ENCODE assay signal across 8 mouse cellular contexts in genomic region chr12:69985546-69985945, GRCm38 (mm10). TPM values are rescaled to one million over a fixed set of nuclear protein-coding genes. Genes with fewer than 3 reads are reported as not detected.
DNase-seq lines count a peak whose midpoint lies in the region; ATAC-seq lines count a peak whose summit lies in the region.

No protein-coding gene starts in this region.

- H3K9me3 ChIP-seq in forebrain, embryonic 11.5 days (ENCODE audit: control insufficient read depth, low read length) = no peaks in the 10 kb centered on the region
- no peaks in the 10 kb centered on the region for H3K9me3 ChIP-seq in liver, embryonic 12.5 days (replicated peaks)
- H3K9me3 ChIP-seq in neural tube, embryonic 15.5 days (replicated peaks) = no peaks in the 10 kb centered on the region

- no peaks in the 10 kb centered on the region for H3K27me3 ChIP-seq in forebrain, embryonic 11.5 days (ENCODE audit: control insufficient read depth, insufficient read depth, low read length)
- no peaks in the 10 kb centered on the region for H3K27me3 ChIP-seq in liver, embryonic 12.5 days (replicated peaks)
- H3K27me3 ChIP-seq in neural tube, embryonic 15.5 days (replicated peaks) = no peaks in the 10 kb centered on the region

- H3K4me1 ChIP-seq in forebrain, embryonic 11.5 days (replicated peaks; ENCODE audit: control insufficient read depth, insufficient read depth, low read length) = no peaks in the 10 kb centered on the region
- H3K4me1 ChIP-seq in liver, embryonic 12.5 days = peaks cover 43% of the 10 kb centered on the region
- H3K4me1 ChIP-seq in neural tube, embryonic 15.5 days = peaks cover 11% of the 10 kb centered on the region

- no peak for ATAC-seq in forebrain, embryonic 11.5 days (replicated peaks; ENCODE audit: low FRiP score)
- no peak for ATAC-seq in liver, embryonic 12.5 days
- no peak for ATAC-seq in neural tube, embryonic 15.5 days (ENCODE audit: low FRiP score)

- H3K27ac ChIP-seq in forebrain, embryonic 11.5 days (ENCODE audit: low read depth, low read length) = no peak overlapping the region
- no peak overlapping the region for H3K27ac ChIP-seq in liver, embryonic 12.5 days
- H3K27ac ChIP-seq in neural tube, embryonic 15.5 days (replicated peaks) = no peak overlapping the region

- H3K4me2 ChIP-seq in forebrain, embryonic 11.5 days (ENCODE audit: low read depth, low read length, severe bottlenecking) = peak overlapping the region; percentile 60
- peak overlapping the region; percentile 84 for H3K4me2 ChIP-seq in liver, embryonic 12.5 days
- peak overlapping the region; percentile 74 for H3K4me2 ChIP-seq in neural tube, embryonic 15.5 days

- H3K4me3 ChIP-seq in forebrain, embryonic 11.5 days (ENCODE audit: low read depth, low read length) = peak overlapping the region; percentile 89
- peak overlapping the region; percentile 93 for H3K4me3 ChIP-seq in liver, embryonic 12.5 days
- H3K4me3 ChIP-seq in neural tube, embryonic 15.5 days (replicated peaks) = peak overlapping the region; percentile 95

- 38% methylated on average over 4 of the region's 4 CpGs for WGBS in forebrain, embryonic 11.5 days
- 40% methylated on average over 4 of the region's 4 CpGs for WGBS in liver, embryonic 12.5 days (ENCODE audit: insufficient replicate concordance)
- 45% methylated on average over 4 of the region's 4 CpGs for WGBS in neural tube, embryonic 15.5 days

- DNase-seq in lung, adult 18-20 months = peak; percentile 45 to 72
- no peak for DNase-seq in lung, postnatal 14 days
- no peak for DNase-seq in forebrain, embryonic 11.5 days (ENCODE audit: low spot score)
- no peak for DNase-seq in urinary bladder, adult 18-20 months (ENCODE audit: low spot score in 2 of 2)
- no peak for DNase-seq in right cerebral cortex, adult 18-20 months
- DNase-seq in cerebellum, postnatal 25 days = no peak

- no peaks in the 10 kb centered on the region; the same call in 1 of the 2 replicates for H3K36me3 ChIP-seq in forebrain, embryonic 11.5 days (ENCODE audit: control insufficient read depth, insufficient read depth, low read length)
- peaks cover 40% of the 10 kb centered on the region for H3K36me3 ChIP-seq in liver, embryonic 12.5 days
- H3K36me3 ChIP-seq in neural tube, embryonic 15.5 days = peaks cover 19% of the 10 kb centered on the region

- peak overlapping the region; percentile 95; the same call in 1 of the 2 replicates for H3K9ac ChIP-seq in forebrain, embryonic 11.5 days (ENCODE audit: low read length)
- peak overlapping the region; percentile 93 for H3K9ac ChIP-seq in liver, embryonic 12.5 days
- H3K9ac ChIP-seq in neural tube, embryonic 15.5 days (replicated peaks) = peak overlapping the region; percentile 80; the same call in 1 of the 2 replicates

RNA-seq across cellular contexts. Expression of gene Sav1, which starts 1.3 kb away (rescaled TPM):
- polyA plus RNA-seq in forebrain, embryonic 11.5 days (2014; fragmentation: Nextera tagmentation; extraction: Ambion mirVana) = 9.7 and 10.2 TPM in 2 replicates
- 7.7 and 8.2 TPM in 2 replicates for polyA plus RNA-seq in liver, embryonic 12.5 days (2016; fragmentation: Nextera tagmentation; extraction: Ambion mirVana)
- 2.2 and 3.4 TPM in 2 replicates for polyA plus RNA-seq in neural tube, embryonic 15.5 days (2015; fragmentation: Nextera tagmentation; extraction: Ambion mirVana)

Comparison
In these comparisons a context has a peak if more than half of its experiments do, and no peak if none do; other contexts are left out.
1. DNase-seq: peak in lung, adult 18-20 months (2 of 2); none in lung, postnatal 14 days (single experiment), forebrain, embryonic 11.5 days (single experiment), urinary bladder, adult 18-20 months (0 of 2), right cerebral cortex, adult 18-20 months (single experiment) and cerebellum, postnatal 25 days (0 of 2).
2. Peak in every context shown above with its lines, with median percentiles within 50 percentile points of each other: H3K4me2 ChIP-seq, H3K4me3 ChIP-seq and H3K9ac ChIP-seq.